Mouse (Mus musculus) intestine, embryonic 14.5 days (tissue): ENCODE data around the gene Cyp2c66. TPM values are rescaled to one million over a fixed set of nuclear protein-coding genes. Genes with fewer than 3 reads are reported as not detected.
"Not testable (repeated sequence)": the region's sequence is repeated elsewhere in the genome, so short reads cannot be mapped to it uniquely, and the experiment has no call there.

Experiments used
- ATAC-seq: fragments of 200-750 bp; cut with Nextera tagmentation; replicated peaks from 2 replicates; pipeline ENCODE4 v1.8.0; 2017; ENCODE audit warnings: low read depth, moderate number of reproducible peaks, moderate TSS enrichment, moderate library complexity; ENCODE audit not compliant: low FRiP score, low TSS enrichment
- DNase-seq: peaks from one replicate; pipeline ENCODE4 v3.0.0-alpha.2; 2018; ENCODE audit warnings: low spot score
- H3K27ac ChIP-seq: fragments of 300-500 bp; sonication (generic); 2 replicates; pipeline ENCODE4 v1.5.1; 2014; ENCODE audit warnings: low read depth, mild to moderate bottlenecking, control low read depth
- H3K27me3 ChIP-seq: fragments of 300-500 bp; sonication (generic); replicated peaks from 2 replicates; pipeline ENCODE4 v1.6.1; 2014; ENCODE audit warnings: low read length, control low read depth; ENCODE audit not compliant: control insufficient read depth, insufficient read depth
- H3K36me3 ChIP-seq: fragments of 300-500 bp; sonication (generic); 2 replicates; pipeline ENCODE4 v1.6.1; 2014; ENCODE audit warnings: low read length, control low read depth; ENCODE audit not compliant: control insufficient read depth, insufficient read depth
- H3K4me1 ChIP-seq: fragments of 300-500 bp; sonication (generic); replicated peaks from 2 replicates; pipeline ENCODE4 v1.6.1; 2014; ENCODE audit warnings: low read length, control low read depth, mixed read lengths; ENCODE audit not compliant: control insufficient read depth, insufficient read depth
- H3K4me2 ChIP-seq: fragments of 300-500 bp; sonication (generic); 2 replicates; pipeline ENCODE4 v1.6.1; 2014; ENCODE audit warnings: low read length
- H3K4me3 ChIP-seq: fragments of 300-500 bp; sonication (generic); 2 replicates; pipeline ENCODE4 v1.5.1; 2014; ENCODE audit warnings: low read depth, low read length, control low read depth, mixed read lengths
- H3K9ac ChIP-seq: fragments of 300-500 bp; sonication (generic); 2 replicates; pipeline ENCODE4 v1.6.1; 2014; ENCODE audit warnings: mild to moderate bottlenecking, low read length
- H3K9me3 ChIP-seq: fragments of 300-500 bp; sonication (generic); 2 replicates; pipeline ENCODE4 v1.6.1; 2016; ENCODE audit warnings: low read length, control low read depth; ENCODE audit not compliant: control insufficient read depth
- WGBS: fragments of 180-500 bp; shearing (Covaris S2); extraction: QIAGEN DNeasy Blood & Tissue Kit; methylation state at CpG from one replicate; pipeline ENCODE4 v1.1.7; 2014; 5-methylcytosine and 5-hydroxymethylcytosine counted together
- polyA plus RNA-seq: library from polyadenylated mRNA; unstranded; fragments of >200 nt; fragmentation: Nextera tagmentation; extraction: Ambion mirVana; gene quantifications from 2 replicates; pipeline ENCODE4 v1.2.1, GENCODE M21; 2014

The Cyp2c66 gene
- polyA plus RNA-seq, result 0.60 TPM in 1 of 2 replicates, not detected in the other

- DNase-seq (no peak), ATAC-seq (no peak)
- H3K4me2 ChIP-seq, result no peak within 1 kb of the TSS
- no peaks in the 10 kb centered on the region for H3K9me3 ChIP-seq
- H3K9ac ChIP-seq, result no peak within 1 kb of the TSS
- no peak within 1 kb of the TSS for H3K4me3 ChIP-seq
- WGBS, result 77% methylated on average over 1 of the region's 1 CpGs
- H3K36me3 ChIP-seq, result no peaks in the 10 kb centered on the region
- no peaks in the 10 kb centered on the region for H3K27me3 ChIP-seq
- H3K27ac ChIP-seq, result no peak within 1 kb of the TSS
- no peaks in the 10 kb centered on the region for H3K4me1 ChIP-seq
Observed at GRCm38 (mm10) chr19:39113644-39114043, at the start of gene Cyp2c66. Gene Cyp2c66 (plus strand): TSS chr19:39113898.

GRCm38 (mm10) chr19:39098779-39099178 is 14.9 kb upstream of the Cyp2c66 start:
- DNase-seq, H3K9me3 ChIP-seq, H3K4me2 ChIP-seq, H3K9ac ChIP-seq, ATAC-seq, H3K27ac ChIP-seq, H3K4me1 ChIP-seq, H3K4me3 ChIP-seq, H3K27me3 ChIP-seq, H3K36me3 ChIP-seq: not testable (repeated sequence)
- WGBS, result 76% methylated on average over 2 of the region's 2 CpGs

- not testable (repeated sequence) for DNase-seq, H3K9ac ChIP-seq, H3K4me2 ChIP-seq, H3K36me3 ChIP-seq, H3K9me3 ChIP-seq, H3K27ac ChIP-seq, H3K27me3 ChIP-seq, H3K4me3 ChIP-seq, H3K4me1 ChIP-seq, ATAC-seq
- 83% methylated on average over 19 of the region's 19 CpGs for WGBS
Observed at GRCm38 (mm10) chr19:39156836-39157235, 43.1 kb downstream of the Cyp2c66 start.

Other genes with a start within 250 kb of the Cyp2c66 start
- 56.6 and 63.0 TPM in 2 replicates for gene Hells, start 183.0 kb upstream of the Cyp2c66 start, polyA plus RNA-seq
- 1.2 and 1.3 TPM in 2 replicates for gene Cyp2c55, start 106.9 kb upstream of the Cyp2c66 start, polyA plus RNA-seq
- gene Cyp2c65, start 52.9 kb upstream of the Cyp2c66 start, polyA plus RNA-seq, result 7.1 and 8.8 TPM in 2 replicates
- not detected in 2 replicates for gene Cyp2c29, start 155.5 kb downstream of the Cyp2c66 start, polyA plus RNA-seq